Mouse (Mus musculus) cortical plate, adult 2 months (tissue): ENCODE data around the gene Tssk2.

ENCODE experiments used
- CTCF ChIP-seq: fragments of 200-500 bp; IDR thresholded peaks from 2 replicates; pipeline ENCODE4 v1.5.1; 2011; ENCODE audit warnings: mild to moderate bottlenecking, control low read depth, low read length; ENCODE audit not compliant: insufficient read depth; ENCODE audit errors: extremely low read depth
- POLR2A ChIP-seq: fragments of 200-500 bp; IDR thresholded peaks from 2 replicates; pipeline ENCODE4 v1.6.1; 2011; ENCODE audit warnings: mild to moderate bottlenecking, low read length, control low read depth; ENCODE audit not compliant: insufficient read depth; ENCODE audit errors: extremely low read depth

DNA sequence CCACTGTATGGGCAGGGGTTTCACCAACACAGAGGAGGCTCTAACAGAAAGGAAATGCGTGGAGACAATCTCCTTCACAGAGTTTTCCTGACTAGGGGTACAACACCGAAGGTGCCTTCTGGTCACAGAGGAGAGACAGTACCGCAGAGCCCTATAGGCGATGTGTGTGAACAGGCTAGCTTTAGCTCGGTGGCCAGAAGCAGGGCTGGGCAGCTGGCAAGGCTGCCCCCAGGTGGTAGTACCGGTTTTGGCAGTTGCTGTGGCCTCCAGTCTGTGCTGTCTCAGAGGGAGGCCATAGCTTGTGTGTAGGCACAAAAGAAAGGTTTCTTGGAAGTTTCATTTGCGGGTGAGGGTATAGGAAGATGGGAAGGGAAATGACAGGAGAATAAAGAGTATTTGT, 40.4 kb downstream of the Tssk2 start:
- TF ChIP-seq CTCF, result peak; percentile 59
- no peak for TF ChIP-seq POLR2A
